Mouse (Mus musculus): ENCODE results near the gene Wdr48. TPM values are rescaled to one million over a fixed set of nuclear protein-coding genes. Genes with fewer than 3 reads are reported as not detected.

The Wdr48 gene
- polyA plus RNA-seq, 1 experiment from 2014 or later: 45.6 TPM

Other genes with a start within 250 kb of the Wdr48 start
- 0.15 and 0.17 TPM in 2 replicates for gene Scn10a, start 175.6 kb upstream of the Wdr48 start, polyA plus RNA-seq (2014; fragmentation: Nextera tagmentation; extraction: Ambion mirVana)
- 0.09 and 0.10 TPM in 2 replicates for gene Scn11a, start 69.4 kb upstream of the Wdr48 start, polyA plus RNA-seq (2014; fragmentation: Nextera tagmentation; extraction: Ambion mirVana)
- gene Gorasp1, start 42.7 kb downstream of the Wdr48 start, polyA plus RNA-seq (2014; fragmentation: Nextera tagmentation; extraction: Ambion mirVana): 24.7 and 25.0 TPM in 2 replicates
- gene Ttc21a, start 42.7 kb downstream of the Wdr48 start, polyA plus RNA-seq (2014; fragmentation: Nextera tagmentation; extraction: Ambion mirVana): 0.14 TPM in 1 of 2 replicates, not detected in the other
- 1.1 and 2.2 TPM in 2 replicates for gene Csrnp1, start 89.8 kb downstream of the Wdr48 start, polyA plus RNA-seq (2014; fragmentation: Nextera tagmentation; extraction: Ambion mirVana)
- 0.25 and 1.1 TPM in 2 replicates for gene Xirp1, start 128.7 kb downstream of the Wdr48 start, polyA plus RNA-seq (2014; fragmentation: Nextera tagmentation; extraction: Ambion mirVana)
- gene Cx3cr1, start 175.0 kb downstream of the Wdr48 start, polyA plus RNA-seq (2014; fragmentation: Nextera tagmentation; extraction: Ambion mirVana): 5.7 and 7.0 TPM in 2 replicates
- not detected in 2 replicates for gene Ccr8, start 197.2 kb downstream of the Wdr48 start, polyA plus RNA-seq (2014; fragmentation: Nextera tagmentation; extraction: Ambion mirVana)
- gene Slc25a38, start 215.5 kb downstream of the Wdr48 start, polyA plus RNA-seq (2014; fragmentation: Nextera tagmentation; extraction: Ambion mirVana): 138 and 147 TPM in 2 replicates
- 1,895 and 1,977 TPM in 2 replicates for gene Rpsa, start 232.8 kb downstream of the Wdr48 start, polyA plus RNA-seq (2014; fragmentation: Nextera tagmentation; extraction: Ambion mirVana)